Mouse (Mus musculus): ENCODE results near the gene Gm10378.
"Not testable (repeated sequence)": the region's sequence is repeated elsewhere in the genome, so short reads cannot be mapped to it uniquely, and the experiment has no call there.

Gene Gm10378

GRCm38 (mm10) chr14:42655638-42656037 lies at the start of gene Gm10378:
Gene Gm10378 (plus strand): TSS chr14:42655938.
- DNase-seq (ENCODE audit: low spot score) = not testable (repeated sequence)

GRCm38 (mm10) chr14:42641817-42642216 lies 13.9 kb upstream of the Gm10378 start, which contains the start of gene Gm3633:
Gene Gm3633 (minus strand): TSS chr14:42641917.
- not testable (repeated sequence) for DNase-seq (ENCODE audit: low spot score)

Measured in embryo, embryonic 10.5 days (tissue).